Mouse (Mus musculus): ENCODE results near the gene Erc2.

Gene Erc2

DNA sequence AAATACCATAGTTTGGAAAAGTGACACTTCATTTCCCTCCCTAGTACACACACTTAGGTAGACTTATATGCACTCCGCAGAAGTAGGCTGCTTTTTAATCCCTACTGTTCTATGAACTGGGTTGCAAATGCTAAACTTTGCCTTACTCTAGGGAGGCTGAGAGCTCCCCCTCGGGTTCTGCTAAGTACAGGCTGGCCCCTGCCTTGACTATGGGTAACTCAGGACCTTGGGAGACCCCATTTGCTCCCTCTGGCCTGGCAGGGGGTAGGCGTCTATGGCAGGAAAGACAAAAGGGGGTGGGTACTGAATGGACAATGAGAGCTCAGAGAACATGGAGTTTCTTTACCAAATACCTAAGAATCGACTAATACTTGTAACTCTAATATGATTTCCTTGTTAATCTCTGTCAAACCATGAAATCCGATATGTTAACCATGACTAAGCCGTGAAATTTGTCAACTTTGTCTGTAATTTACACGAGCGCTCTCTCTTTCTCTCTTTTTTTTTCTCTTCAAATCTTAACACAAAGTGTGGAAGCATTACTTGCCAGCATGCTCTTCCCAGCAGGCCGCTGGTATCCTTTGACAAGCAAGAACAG is 754.1 kb downstream of the Erc2 start:
- no peak for DNase-seq (ENCODE audit: low read depth)

DNA sequence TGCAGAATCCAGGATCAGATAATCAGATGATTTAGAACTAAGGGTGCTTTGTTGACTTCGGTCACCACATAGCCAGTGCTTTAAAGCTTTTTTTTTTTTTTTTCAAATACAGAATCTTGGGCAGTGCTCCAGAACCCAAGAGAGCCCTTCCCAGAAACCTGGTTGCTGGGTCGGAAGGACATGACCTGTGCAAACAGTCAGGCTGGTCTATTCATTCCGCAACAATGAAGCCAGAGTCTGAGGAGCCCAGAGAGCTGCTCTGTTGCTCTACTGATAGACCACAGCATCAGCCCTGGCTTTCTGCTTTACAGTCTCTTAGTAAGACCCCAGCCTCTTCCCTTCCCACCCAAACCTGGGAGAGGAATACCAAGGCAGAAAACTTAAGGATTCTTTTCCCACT is 755.3 kb downstream of the Erc2 start:
- no peak for DNase-seq (ENCODE audit: low read depth)

DNA sequence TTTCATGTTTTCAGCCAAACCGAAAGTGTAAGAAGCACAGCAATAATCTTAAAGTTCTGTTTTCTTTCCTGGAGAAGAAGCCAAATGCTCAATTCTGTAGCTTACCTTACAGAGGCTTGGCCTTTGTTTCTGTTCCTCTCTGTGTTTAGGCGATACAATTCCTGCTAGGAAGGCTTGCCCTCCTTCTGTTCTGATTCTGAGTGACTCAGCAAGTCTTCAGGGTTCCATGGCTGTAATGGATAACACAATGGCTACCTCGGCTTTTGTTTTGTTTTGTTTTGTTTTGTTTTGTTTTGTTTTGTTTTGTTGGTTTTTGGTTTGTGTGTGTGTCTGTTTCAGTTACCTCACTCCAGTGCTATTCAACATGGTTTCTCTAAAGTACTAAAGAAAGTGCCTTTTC is 757.9 kb downstream of the Erc2 start:
- no peak for DNase-seq (ENCODE audit: low read depth)

DNA sequence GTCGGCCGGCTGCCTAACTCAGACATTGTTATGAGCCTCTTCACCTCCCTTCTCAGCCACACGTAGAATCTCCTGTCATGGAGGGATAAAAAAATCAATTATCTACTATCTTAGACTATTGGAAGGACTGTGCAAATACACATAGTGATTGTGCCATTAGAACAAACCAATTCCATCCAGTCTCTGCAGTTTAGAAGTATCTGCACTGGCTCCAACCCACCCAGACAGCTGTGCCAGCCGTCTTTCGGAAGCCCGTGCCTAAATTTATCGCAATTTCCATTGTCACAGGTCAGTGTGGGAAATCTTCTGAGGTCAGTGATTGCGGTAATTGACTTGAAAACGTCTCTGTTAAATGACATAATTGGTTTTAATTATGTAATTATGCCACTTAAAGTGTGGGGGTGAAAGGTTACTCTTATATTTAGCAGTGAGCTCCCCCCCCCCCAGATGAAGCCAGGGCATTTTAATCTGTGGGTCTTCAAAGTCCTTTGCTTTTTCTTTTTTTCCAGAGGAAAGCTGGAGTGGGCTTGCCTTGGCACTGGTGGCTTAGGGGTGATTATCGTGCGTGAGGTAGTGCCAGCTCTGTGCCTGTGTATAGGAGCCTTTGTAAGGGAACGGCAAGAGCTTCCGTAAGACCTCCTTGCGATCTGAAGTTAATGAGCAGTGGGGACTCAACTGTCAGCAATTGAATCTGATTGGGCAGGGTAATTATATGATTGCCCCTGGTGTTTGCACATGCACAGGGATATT is 759.7 kb downstream of the Erc2 start:
- no peak for DNase-seq (ENCODE audit: low read depth)

DNA sequence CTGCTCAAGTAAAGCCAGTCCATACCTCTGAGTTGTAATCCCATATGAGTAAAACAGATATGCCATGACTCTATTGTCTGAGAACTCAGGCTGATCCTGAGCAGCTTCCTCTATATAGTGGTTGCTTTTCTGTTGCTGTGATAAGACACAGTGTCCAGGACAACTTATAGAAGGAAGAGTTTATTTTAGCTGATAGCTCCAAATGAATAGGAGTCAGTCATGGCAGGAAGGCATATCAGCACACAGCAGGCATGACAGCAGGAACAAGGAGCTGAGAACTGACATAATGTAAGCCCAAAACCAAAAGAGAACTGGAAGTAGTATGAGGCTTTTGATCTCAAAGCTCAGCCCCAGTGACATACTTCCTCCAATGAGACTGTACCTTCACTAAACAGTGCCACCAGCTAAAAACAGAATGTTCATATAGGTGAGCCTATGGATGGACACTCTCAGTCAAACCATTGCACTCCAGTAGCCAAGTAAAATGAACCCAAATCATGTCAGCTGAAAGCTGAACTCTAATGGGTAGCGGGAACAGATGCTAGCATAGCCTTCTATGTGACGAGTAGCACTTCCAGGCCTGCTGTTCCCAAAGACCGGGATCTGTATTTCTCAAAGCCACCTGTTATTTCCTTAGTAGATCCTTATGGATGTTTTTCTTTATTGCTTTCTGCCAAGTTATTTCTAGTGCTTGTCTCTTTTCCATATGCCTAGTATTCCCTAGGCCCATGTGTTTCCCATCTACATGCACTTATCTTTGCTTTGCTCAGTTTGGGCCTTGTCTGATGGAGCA is 764.8 kb downstream of the Erc2 start:
- DNase-seq (ENCODE audit: low read depth): no peak

DNA sequence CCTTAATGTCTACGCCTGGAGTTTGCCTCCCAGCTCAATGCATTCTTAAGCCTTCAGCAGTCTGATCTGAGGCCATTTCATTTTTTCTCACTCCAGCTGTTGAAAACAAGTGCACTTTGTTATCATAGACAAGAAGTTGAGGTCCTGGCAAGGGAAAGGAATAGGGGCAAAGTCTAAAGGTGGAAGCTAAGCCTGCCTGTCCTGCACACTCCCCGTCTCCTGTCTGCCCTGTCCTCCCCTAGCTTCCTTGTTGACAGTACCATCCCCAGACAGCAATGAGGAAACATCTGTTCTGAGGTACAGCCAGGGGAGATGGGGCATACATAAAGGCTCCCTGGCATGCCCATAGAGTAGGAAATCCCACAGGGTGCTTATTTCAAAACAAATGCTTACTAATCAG is 776.7 kb downstream of the Erc2 start:
- DNase-seq (ENCODE audit: low read depth): no peak

DNA sequence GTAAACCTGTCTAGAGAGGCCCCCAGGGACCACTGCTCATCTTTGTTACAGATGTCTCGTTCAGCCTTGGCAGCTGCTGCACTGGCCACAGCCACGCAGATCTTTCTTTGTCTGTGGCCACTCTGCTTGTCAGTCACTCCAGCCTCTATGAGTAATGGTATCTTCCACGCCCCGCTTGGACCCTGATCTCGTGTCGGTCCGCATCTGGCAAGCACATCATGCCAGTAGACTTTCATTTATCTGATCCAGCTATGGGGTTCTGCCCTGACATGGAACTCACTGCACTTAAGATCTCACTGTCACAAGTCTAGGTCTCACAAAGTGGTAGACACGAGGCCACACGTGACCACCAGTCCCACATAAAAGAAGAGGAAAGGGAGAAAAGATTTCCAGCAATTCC is 777.7 kb downstream of the Erc2 start:
- no peak for DNase-seq (ENCODE audit: low read depth)

DNA sequence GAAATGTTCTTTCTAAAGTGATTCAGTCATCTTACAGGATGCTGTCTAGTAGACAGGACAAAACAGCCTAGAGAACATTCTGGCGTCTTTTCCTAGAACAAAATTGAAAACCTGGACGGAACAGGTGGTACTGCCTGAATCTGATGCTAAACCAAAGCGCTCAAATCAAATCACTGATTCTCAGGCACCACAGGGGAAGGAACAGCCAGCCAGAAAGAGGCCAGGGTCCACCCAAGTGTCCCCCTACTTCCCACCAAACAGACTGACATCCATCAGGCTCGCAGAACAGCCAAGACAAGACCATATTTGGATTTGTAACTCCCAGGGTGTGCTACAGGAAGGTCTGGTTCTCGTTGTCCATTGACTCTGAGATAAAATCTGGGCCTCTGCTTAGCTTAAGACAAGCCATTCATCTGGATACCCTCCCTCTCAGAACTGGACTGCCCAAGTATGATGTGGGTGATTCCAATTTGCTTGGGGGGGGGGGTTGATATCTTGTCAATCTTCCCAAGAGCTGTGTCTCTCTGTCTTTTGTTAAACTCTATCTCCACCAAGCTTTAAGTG is 783.1 kb downstream of the Erc2 start:
- DNase-seq (ENCODE audit: low read depth): no peak

DNA sequence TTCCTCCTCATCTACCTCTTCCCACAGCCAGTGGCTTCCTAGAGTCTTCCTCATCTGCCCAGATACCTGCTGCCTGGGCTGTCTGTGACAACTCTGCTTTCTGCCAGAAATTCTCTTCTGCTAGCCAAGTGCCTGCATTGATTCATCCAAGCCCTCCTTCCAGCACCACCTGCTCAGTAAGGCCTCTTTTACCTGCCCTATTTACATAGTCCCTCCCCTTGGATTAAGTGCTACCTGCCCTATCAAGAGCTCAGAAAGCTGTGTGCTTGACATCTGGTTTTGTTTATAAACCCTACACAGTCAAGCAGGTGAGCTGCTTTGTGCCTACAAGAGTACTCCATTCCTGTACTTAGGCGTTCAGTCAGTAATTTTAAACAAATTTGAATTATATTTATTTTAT is 787.2 kb downstream of the Erc2 start:
- DNase-seq (ENCODE audit: low read depth): no peak

DNA sequence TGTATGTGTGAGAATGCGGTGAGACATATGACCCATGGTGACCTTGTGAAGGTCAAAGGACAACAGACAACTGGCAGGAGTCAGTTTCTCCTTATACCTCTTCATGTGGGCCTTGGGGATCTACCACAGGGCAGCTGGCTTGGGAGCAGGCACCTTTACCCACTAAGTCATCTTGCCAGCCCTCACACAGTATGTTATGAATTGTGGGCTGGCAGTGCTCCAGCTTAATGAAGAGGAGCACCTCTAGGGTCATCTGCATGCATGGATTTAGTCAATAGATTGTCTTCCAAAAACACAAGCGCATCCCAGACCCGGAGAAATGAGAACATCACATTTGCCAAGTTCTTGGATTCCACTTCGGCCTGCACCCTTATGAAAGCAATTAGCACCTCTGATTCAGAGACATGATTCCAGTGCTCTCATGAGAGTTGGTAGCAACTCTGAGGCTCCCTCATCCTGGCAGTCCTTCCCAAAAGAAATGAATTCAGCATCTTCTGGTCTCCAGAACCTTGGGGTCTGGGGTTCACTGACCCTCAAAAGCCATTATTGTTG is 787.6 kb downstream of the Erc2 start:
- no peak for DNase-seq (ENCODE audit: low read depth)

DNA sequence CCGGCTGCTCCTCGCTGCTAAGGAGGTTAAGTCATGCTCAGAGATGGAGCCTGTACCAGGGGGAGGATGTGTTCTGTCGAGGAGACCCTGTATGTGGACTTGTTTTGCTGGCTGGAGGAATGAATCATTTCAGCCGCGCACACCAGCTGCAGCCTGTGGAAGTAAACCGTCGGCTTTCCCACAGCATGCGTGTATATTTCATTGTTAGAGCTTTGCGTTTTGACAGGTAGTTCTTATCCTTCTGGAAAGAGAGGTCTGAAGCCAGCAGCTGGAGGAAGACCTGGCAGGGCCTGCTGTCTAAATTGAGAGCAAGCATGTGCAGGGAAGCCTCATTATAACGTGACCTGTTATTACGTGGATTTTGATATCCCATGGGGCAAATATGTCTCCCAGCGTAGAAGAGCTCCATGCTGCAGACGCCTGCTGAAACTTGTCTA is 788.6 kb downstream of the Erc2 start:
- DNase-seq (ENCODE audit: low read depth): no peak

DNA sequence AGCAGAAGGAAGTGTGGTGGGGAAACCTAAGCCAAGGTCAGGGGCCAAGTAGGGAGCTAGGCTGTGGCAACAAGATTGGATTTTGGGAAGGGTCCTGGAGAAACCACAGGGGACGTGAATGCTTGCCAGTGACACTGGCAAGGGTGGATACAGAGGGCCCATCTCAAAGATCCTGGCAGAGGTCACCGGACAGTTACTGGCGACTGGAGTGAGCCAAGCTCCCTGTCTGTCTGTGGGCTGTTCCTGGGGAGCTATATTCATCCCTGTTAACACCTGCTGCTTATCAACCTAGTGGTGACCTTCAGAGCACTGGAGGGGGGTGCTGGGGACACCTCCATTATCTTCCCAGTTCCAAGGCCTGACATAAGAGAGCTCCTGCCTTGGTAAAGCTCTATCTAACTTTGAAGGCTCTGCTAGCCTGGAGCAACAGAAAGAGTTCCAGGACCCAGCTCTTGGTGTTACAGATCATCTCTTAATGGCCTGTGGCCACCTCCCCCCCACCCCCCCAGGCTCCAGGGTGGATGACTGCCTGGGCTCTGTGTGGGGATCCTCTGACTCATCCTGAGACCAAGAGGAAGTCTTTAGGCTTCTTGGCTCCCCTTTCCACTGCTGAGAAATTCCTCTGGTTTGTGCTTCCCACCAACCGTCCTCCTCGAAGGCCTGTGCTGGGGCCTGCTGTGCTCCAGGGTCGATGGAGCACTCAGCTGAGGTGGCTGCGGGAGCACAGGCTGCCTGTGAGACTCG is 790.2 kb downstream of the Erc2 start:
- no peak for DNase-seq (ENCODE audit: low read depth)

DNA sequence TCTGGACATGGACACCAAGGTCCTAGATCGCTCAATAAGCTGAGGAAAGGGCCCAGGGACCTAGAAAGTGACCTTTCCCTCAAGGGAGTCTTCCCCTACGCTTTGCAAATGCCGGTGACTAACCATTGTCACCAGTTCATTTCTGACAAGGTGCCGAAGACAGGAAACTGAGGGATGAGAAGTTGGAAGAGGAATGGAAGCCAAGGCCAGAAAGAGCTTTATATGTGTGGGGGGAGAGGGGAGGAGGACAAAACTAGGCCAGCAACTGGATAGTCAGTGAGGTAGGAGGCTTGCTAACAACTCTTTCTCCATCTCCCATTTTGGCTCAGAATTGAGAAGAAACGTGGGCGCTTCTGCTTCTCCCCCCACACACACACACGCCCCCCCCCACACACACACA is 791.3 kb downstream of the Erc2 start:
- no peak for DNase-seq (ENCODE audit: low read depth)

DNA sequence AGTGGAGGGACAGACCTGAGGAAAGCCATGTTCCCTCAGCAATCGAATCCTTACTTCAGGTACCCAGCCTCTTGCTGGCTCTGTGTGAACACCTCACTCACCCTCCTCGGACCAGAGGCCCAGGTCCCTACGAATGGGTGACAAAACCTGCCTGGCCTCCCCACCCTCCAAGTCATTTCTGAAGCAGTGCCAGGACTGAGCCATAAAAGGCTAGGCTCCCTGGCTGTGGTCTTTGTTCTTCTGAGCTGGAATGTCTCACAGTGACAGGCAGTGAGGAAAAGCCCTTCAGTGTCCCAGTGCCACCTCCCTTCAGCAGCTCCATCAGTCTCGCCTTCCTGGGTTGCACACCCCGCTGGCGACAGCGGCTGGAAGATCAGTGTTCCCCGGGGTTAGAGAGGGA is 794.8 kb downstream of the Erc2 start:
- DNase-seq (ENCODE audit: low read depth): no peak

DNA sequence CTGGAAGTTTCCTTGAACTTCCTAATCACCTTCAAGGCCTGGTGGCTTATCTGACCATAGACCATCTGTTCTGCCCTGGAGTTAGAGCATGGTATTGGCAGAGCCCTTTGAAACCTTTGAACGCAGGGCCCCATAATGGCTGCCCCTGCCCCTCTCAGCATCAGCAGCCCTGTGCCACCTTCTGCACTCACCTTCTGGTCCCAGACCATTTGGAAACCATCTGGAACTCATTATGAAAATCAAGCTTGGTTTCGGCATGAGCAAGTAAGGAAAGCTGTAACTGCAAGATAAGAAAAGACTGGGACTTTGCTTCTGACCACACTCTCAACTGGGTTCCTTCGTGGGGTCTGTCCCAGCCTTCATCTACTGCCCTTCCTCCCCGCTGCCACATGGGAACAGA is 796.3 kb downstream of the Erc2 start:
- DNase-seq (ENCODE audit: low read depth): no peak

DNA sequence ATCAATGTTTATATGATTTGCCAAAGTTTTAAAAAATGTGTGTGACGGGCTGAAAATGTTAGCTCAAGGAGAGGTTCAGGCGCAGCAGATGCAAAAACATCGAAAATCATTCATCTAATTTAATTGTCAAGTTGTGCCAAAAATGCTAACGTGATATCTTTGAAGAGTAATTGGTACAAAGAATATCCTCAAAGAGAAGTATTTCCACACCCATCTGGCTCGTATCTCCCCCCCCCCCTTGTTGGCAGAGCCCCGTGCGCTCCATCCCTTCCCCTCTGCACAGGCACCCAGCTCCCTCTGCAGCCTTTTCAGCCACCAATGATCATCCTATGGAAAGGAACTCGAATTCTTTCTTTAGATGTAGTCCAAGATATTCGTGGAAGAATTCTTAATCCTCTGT is 797.0 kb downstream of the Erc2 start:
- no peak for DNase-seq (ENCODE audit: low read depth)

DNA sequence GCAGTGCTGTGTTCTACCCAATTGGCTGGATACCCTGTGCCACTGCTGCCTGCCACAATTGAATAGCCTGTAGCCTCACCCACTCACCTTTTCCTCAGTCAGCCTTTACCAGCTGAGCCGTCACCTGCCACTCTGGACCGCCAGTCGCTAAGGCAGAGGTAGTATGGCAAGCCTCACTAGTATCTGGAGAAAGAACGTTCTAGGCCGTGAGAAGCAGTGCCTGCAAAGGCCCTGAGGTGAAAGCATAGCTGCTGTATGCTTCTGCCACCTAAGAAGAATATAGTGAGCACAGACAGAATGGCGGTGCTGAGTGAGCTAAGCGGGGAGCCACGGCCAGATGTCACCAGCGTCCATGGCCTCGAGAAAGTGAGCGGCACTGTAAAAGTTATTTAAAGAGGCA is 798.4 kb downstream of the Erc2 start:
- DNase-seq (ENCODE audit: low read depth): no peak

DNA sequence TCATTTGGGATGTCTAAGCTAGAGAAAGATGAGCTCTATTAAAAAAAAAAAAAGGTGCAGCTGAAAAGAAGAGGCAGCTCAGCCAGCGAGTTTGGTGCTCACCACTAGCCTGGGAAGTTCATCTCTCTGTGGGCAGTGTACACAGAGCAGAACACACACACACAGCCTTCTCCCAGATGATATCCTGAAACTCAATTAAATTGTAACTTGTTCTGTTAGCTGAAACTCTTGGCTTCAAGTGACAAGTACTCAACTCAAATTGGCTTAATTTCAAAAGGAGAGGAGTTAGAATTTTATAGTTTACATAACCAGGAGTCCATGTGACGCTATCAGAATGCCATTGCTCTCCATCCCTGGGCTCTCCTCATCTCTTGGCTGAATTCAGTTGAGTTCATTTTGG is 804.4 kb downstream of the Erc2 start:
- DNase-seq (ENCODE audit: low read depth): no peak

DNA sequence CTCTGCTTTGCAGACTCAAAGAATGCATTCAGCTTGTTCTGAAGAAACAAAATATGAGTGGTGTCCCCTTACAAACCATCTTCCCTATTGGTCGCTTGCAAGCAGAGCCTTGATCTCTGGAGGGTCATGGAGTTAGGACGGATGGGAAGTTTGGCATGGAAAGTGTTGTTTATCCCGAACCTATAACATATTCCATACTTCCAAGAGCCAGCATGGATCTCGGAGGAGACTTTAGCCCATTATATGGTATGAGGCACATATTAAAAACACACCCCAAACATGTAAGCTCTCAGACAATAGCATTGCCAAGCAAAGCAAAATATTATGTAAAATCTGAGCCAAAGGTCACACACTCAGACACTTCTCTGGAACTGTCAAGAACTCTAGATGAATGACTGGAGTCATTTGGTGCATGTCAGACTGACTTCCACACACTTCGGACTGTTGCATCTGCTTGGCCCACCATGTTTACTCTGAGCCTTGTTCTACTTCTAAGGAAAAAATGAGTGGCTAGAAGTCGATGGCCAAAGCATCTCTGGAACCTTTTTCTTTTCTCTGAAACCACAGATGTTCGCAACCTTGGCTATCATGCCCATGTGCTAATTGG is 809.6 kb downstream of the Erc2 start:
- DNase-seq (ENCODE audit: low read depth): no peak

DNA sequence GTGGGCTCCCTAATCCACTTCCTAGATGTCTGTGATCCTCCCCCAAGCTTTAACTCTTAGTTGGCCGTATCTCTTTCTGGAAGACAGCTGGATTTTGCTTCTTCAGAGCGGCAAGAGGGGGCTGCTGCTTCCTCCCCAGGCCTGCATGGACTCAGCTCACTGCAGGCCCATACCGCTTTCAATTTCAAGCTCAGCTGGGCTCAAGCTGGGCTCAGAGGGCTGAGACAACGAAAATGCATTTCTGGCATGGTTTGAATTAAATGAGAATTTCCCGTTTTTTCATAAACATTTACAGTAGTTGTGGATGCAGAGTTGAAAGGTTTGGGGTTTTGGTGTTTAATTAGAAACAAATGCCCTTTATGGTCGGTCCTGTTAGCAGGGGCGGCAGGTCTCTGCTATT is 812.8 kb downstream of the Erc2 start:
- DNase-seq (ENCODE audit: low read depth): no peak

DNA sequence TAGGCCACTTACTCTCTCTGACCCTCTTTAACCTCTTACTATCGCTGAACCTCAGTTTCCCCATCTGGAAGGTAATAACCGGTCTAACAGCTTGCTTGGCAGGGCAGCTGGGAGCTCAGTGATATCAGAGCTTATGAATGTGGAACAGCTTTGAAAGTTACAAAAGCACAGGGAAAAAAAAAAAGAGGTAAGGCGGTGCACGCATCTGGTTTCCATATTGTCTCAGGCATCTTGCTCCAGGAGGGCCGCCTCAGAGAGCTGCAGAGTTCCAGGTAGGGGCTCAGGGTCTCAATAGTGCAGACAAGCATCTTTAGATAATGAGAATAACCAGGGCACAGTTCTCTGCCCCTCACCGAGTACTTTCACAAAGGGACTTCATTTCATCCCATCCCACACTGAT is 816.9 kb downstream of the Erc2 start:
- DNase-seq (ENCODE audit: low read depth): no peak

Data from c-Kit-positive CD71-negative TER-119-negative erythroid progenitor cells, embryonic 14.5 days (primary cell).